Mouse (Mus musculus) lung, postnatal 0 days (tissue): ENCODE data around the gene Cog5. TPM values are rescaled to one million over a fixed set of nuclear protein-coding genes. Genes with fewer than 3 reads are reported as not detected.

Source experiments
- ATAC-seq: fragments of 200-750 bp; cut with Nextera tagmentation; 2 replicates; pipeline ENCODE4 v1.8.0; 2017; ENCODE audit warnings: moderate library complexity
- DNase-seq: peaks from one replicate; pipeline ENCODE4 v3.0.0-alpha.2; 2016; ENCODE audit warnings: low spot score
- H3K27ac ChIP-seq: fragments of 300-500 bp; sonication (generic); 2 replicates; pipeline ENCODE4 v1.5.1; 2014; ENCODE audit warnings: antibody characterized with exemption, mild to moderate bottlenecking, low read length, mixed read lengths
- H3K27me3 ChIP-seq: fragments of 300-500 bp; sonication (generic); replicated peaks from 2 replicates; pipeline ENCODE4 v1.6.1; 2014; ENCODE audit warnings: low read length, mixed read lengths; ENCODE audit not compliant: insufficient read depth
- H3K36me3 ChIP-seq: fragments of 300-500 bp; sonication (generic); 2 replicates; pipeline ENCODE4 v1.6.1; 2014; ENCODE audit warnings: low read length, mixed read lengths; ENCODE audit not compliant: insufficient read depth
- H3K4me1 ChIP-seq: fragments of 300-500 bp; sonication (generic); 2 replicates; pipeline ENCODE4 v1.6.1; 2014; ENCODE audit warnings: antibody characterized with exemption, low read depth, low read length, mixed read lengths; ENCODE audit not compliant: insufficient read depth
- H3K4me2 ChIP-seq: fragments of 300-500 bp; sonication (generic); replicated peaks from 2 replicates; pipeline ENCODE4 v1.6.1; 2014; ENCODE audit warnings: low read depth, mild to moderate bottlenecking, low read length, moderate library complexity, mixed read lengths
- H3K4me3 ChIP-seq: fragments of 300-500 bp; sonication (generic); 2 replicates; pipeline ENCODE4 v1.5.1; 2014; ENCODE audit warnings: low read depth, low read length
- H3K9ac ChIP-seq: fragments of 300-500 bp; sonication (generic); replicated peaks from 2 replicates; pipeline ENCODE4 v1.6.1; 2014; ENCODE audit warnings: low read depth, mild to moderate bottlenecking
- H3K9me3 ChIP-seq: fragments of 300-500 bp; sonication (generic); 2 replicates; pipeline ENCODE4 v1.6.1; 2016; ENCODE audit warnings: low read length, mixed read lengths
- CTCF ChIP-seq: IDR thresholded peaks from 2 replicates; pipeline ENCODE4 v1.5.1; 2016; ENCODE audit warnings: antibody characterized with exemption, mild to moderate bottlenecking
- EP300 ChIP-seq: IDR thresholded peaks from 2 replicates; pipeline ENCODE4 v1.6.1; 2016; ENCODE audit warnings: antibody characterized with exemption, mild to moderate bottlenecking, control low read depth
- WGBS: fragments of 180-500 bp; shearing (Covaris S2); extraction: QIAGEN DNeasy Blood & Tissue Kit; methylation state at CpG from one replicate; pipeline ENCODE4 v1.1.7; 2014; 5-methylcytosine and 5-hydroxymethylcytosine counted together
- polyA plus RNA-seq: library from polyadenylated mRNA; unstranded; fragments of >200 nt; fragmentation: Nextera tagmentation; extraction: Ambion mirVana; gene quantifications from 2 replicates; pipeline ENCODE4 v1.2.1, GENCODE M21; 2015

The Cog5 gene
- polyA plus RNA-seq, 1 experiment from 2014 or later = 17.0 TPM

GRCm38 (mm10) chr12:31846077-31846476, 191.4 kb downstream of the Cog5 start:
- Histone ChIP-seq H3K27me3 (no peaks in the 10 kb centered on the region), H3K4me1 (0 out of 2 replicates have a peak, but pooled peaks cover 2% of the 10 kb centered on the region), H3K4me3 (no peak overlapping the region), H3K4me2 (no peak overlapping the region), H3K9me3 (no peaks in the 10 kb centered on the region), H3K36me3 (no peaks in the 10 kb centered on the region), H3K9ac (no peak overlapping the region), H3K27ac (no peak overlapping the region)
- 87% methylated on average over 3 of the region's 3 CpGs for WGBS
- no peak for DNase-seq
- TF ChIP-seq CTCF = no peak
- no peak for TF ChIP-seq EP300
- ATAC-seq = no peak

GRCm38 (mm10) chr12:31848630-31849415, 194.2 kb downstream of the Cog5 start:
- ATAC-seq (peak; percentile 71), DNase-seq (peak; percentile 40)
- Histone ChIP-seq H3K4me3 (no peak overlapping the region), H3K9ac (no peak overlapping the region), H3K4me1 (0 out of 2 replicates have a peak, but pooled peaks cover 2% of the 10 kb centered on the region), H3K27ac (no peak overlapping the region), H3K9me3 (no peaks in the 10 kb centered on the region), H3K36me3 (no peaks in the 10 kb centered on the region), H3K27me3 (no peaks in the 10 kb centered on the region), H3K4me2 (no peak overlapping the region)
- TF ChIP-seq EP300 (no peak), CTCF (no peak)
- 61% methylated on average over 5 of the region's 5 CpGs for WGBS

GRCm38 (mm10) chr12:31849601-31850000, 194.9 kb downstream of the Cog5 start:
- Histone ChIP-seq H3K27me3 (no peaks in the 10 kb centered on the region), H3K4me2 (no peak overlapping the region), H3K9me3 (no peaks in the 10 kb centered on the region), H3K36me3 (no peaks in the 10 kb centered on the region), H3K9ac (no peak overlapping the region), H3K4me1 (0 out of 2 replicates have a peak, but pooled peaks cover 2% of the 10 kb centered on the region), H3K27ac (no peak overlapping the region), H3K4me3 (no peak overlapping the region)
- no peak for ATAC-seq
- TF ChIP-seq EP300 (no peak), CTCF (no peak)
- WGBS = 77% methylated on average over 2 of the region's 2 CpGs
- DNase-seq = no peak

GRCm38 (mm10) chr12:31854039-31854438, 199.4 kb downstream of the Cog5 start:
- H3K27me3 ChIP-seq = no peaks in the 10 kb centered on the region
- no peak overlapping the region for H3K9ac ChIP-seq
- H3K4me3 ChIP-seq = no peak overlapping the region
- DNase-seq (no peak), ATAC-seq (no peak)
- no peak overlapping the region for H3K4me2 ChIP-seq
- 45% methylated on average over 3 of the region's 3 CpGs for WGBS
- TF ChIP-seq EP300 = no peak
- TF ChIP-seq CTCF = no peak
- no peaks in the 10 kb centered on the region for H3K36me3 ChIP-seq
- no peaks in the 10 kb centered on the region for H3K9me3 ChIP-seq
- H3K4me1 ChIP-seq = no peaks in the 10 kb centered on the region
- H3K27ac ChIP-seq = no peak overlapping the region

GRCm38 (mm10) chr12:31854817-31855216, 200.1 kb downstream of the Cog5 start:
- 73% methylated on average over 2 of the region's 2 CpGs for WGBS
- H3K4me3 ChIP-seq = no peak overlapping the region
- DNase-seq (no peak), ATAC-seq (no peak)
- no peak overlapping the region for H3K4me2 ChIP-seq
- no peaks in the 10 kb centered on the region for H3K27me3 ChIP-seq
- H3K27ac ChIP-seq = no peak overlapping the region
- H3K4me1 ChIP-seq = no peaks in the 10 kb centered on the region
- H3K9ac ChIP-seq = no peak overlapping the region
- H3K36me3 ChIP-seq = no peaks in the 10 kb centered on the region
- TF ChIP-seq EP300 = no peak
- no peak for TF ChIP-seq CTCF
- no peaks in the 10 kb centered on the region for H3K9me3 ChIP-seq

GRCm38 (mm10) chr12:31857784-31858183, 203.1 kb downstream of the Cog5 start:
- Histone ChIP-seq H3K4me3 (no peak overlapping the region), H3K27ac (no peak overlapping the region), H3K9ac (no peak overlapping the region), H3K36me3 (no peaks in the 10 kb centered on the region), H3K9me3 (no peaks in the 10 kb centered on the region), H3K4me1 (no peaks in the 10 kb centered on the region), H3K4me2 (no peak overlapping the region), H3K27me3 (no peaks in the 10 kb centered on the region)
- ATAC-seq = no peak
- TF ChIP-seq EP300 = no peak
- no peak for TF ChIP-seq CTCF
- DNase-seq = no peak
- WGBS = 86% methylated on average over 7 of the region's 7 CpGs
